Mouse (Mus musculus) neural tube, embryonic 14.5 days (tissue): Measurements from ENCODE around the gene Mrs2. TPM values are rescaled to one million over a fixed set of nuclear protein-coding genes. Genes with fewer than 3 reads are reported as not detected.

Experiments used
- ATAC-seq: fragments of 200-750 bp; cut with Nextera tagmentation; 2 replicates; pipeline ENCODE4 v1.8.0; 2017; ENCODE audit warnings: low read depth, mild to moderate bottlenecking, moderate TSS enrichment, moderate library complexity
- H3K27ac ChIP-seq: fragments of 300-500 bp; sonication (generic); 2 replicates; pipeline ENCODE4 v1.5.1; 2014; ENCODE audit warnings: low read depth, mild to moderate bottlenecking, control low read depth, low read length, moderate library complexity, mixed read lengths
- H3K27me3 ChIP-seq: fragments of 300-500 bp; sonication (generic); 2 replicates; pipeline ENCODE4 v1.6.1; 2014; ENCODE audit warnings: low read length; ENCODE audit not compliant: control insufficient read depth, insufficient read depth
- H3K36me3 ChIP-seq: fragments of 300-500 bp; sonication (generic); 2 replicates; pipeline ENCODE4 v1.6.1; 2014; ENCODE audit warnings: low read length, mixed read lengths; ENCODE audit not compliant: control insufficient read depth, insufficient read depth
- H3K4me1 ChIP-seq: fragments of 300-500 bp; sonication (generic); 2 replicates; pipeline ENCODE4 v1.6.1; 2014; ENCODE audit warnings: low read length; ENCODE audit not compliant: control insufficient read depth, insufficient read depth
- H3K4me2 ChIP-seq: fragments of 300-500 bp; sonication (generic); 2 replicates; pipeline ENCODE4 v1.6.1; 2014; ENCODE audit warnings: mild to moderate bottlenecking, low read depth, low read length, control low read depth
- H3K4me3 ChIP-seq: fragments of 300-500 bp; sonication (generic); 2 replicates; pipeline ENCODE4 v1.5.1; 2014; ENCODE audit warnings: low read depth, low read length, control low read depth, mixed read lengths
- H3K9ac ChIP-seq: fragments of 300-500 bp; sonication (generic); replicated peaks from 2 replicates; pipeline ENCODE4 v1.6.1; 2014; ENCODE audit warnings: low read depth, mild to moderate bottlenecking, control low read depth, low read length, mixed read lengths
- H3K9me3 ChIP-seq: fragments of 300-500 bp; sonication (generic); 2 replicates; pipeline ENCODE4 v1.6.1; 2016; ENCODE audit warnings: low read length; ENCODE audit not compliant: control insufficient read depth
- WGBS: fragments of 180-500 bp; shearing (Covaris S2); extraction: QIAGEN DNeasy Blood & Tissue Kit; methylation state at CpG from one replicate; pipeline ENCODE4 v1.1.7; 2014; 5-methylcytosine and 5-hydroxymethylcytosine counted together
- polyA plus RNA-seq: library from polyadenylated mRNA; unstranded; fragments of >200 nt; fragmentation: Nextera tagmentation; extraction: Ambion mirVana; gene quantifications from 2 replicates; pipeline ENCODE4 v1.2.1, GENCODE M21; 2014

Gene Mrs2
- polyA plus RNA-seq, 1 experiment from 2014 or later = 25.9 TPM

DNA sequence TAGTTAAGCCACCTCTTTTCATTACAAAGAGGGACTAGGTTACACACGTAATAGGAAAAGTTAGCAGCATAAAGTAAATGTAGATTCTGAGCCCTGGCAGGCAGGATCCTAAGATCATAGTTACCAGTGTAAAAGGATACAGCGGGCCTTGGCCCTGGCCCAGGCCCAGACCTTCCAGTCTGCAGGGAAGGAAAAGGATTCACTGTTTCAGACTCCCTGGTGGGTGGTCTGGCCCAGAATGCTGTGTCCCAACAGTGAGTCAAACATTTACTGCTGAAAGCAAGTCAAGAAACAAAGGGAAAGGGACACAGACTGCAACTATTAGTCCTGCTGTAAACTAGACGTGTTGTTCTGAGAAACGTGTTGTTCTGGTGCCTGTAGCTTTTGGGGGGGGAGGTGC is 74.6 kb downstream of the Mrs2 start:
- Histone ChIP-seq H3K9ac (no peak overlapping the region), H3K4me2 (no peak overlapping the region), H3K4me3 (no peak overlapping the region), H3K36me3 (no peaks in the 10 kb centered on the region), H3K27me3 (no peaks in the 10 kb centered on the region), H3K4me1 (no peaks in the 10 kb centered on the region), H3K9me3 (no peaks in the 10 kb centered on the region), H3K27ac (no peak overlapping the region)
- 14% methylated on average over 4 of the region's 4 CpGs for WGBS
- peak; percentile 79; the same call in 1 of the 2 replicates for ATAC-seq

DNA sequence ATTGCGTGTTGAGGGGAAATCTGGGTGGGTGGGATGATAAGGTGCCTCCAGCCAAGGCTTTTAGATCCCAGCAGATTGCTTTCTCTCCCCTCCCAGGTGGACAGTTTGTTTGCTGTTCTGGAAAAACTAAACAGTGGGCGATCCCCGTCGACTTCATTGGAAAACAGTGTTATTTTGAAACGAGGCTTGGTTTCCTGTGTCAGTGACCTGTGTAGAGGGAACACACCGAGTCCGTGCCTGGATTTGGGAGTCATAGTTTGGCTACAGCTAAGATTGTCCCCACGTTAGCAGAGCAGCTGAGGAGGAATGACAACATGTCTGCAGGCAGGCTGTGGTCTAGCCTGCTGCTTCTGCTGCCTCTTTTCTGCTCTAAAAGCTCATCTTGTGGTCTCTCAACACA is 76.9 kb downstream of the Mrs2 start:
- 81% methylated on average over 8 of the region's 8 CpGs for WGBS
- H3K27ac ChIP-seq = no peak overlapping the region
- H3K4me3 ChIP-seq = no peak overlapping the region
- H3K4me2 ChIP-seq = no peak overlapping the region
- no peaks in the 10 kb centered on the region for H3K9me3 ChIP-seq
- no peak overlapping the region for H3K9ac ChIP-seq
- ATAC-seq = no peak
- H3K27me3 ChIP-seq = no peaks in the 10 kb centered on the region
- no peaks in the 10 kb centered on the region; the same call in 1 of the 2 replicates for H3K4me1 ChIP-seq
- H3K36me3 ChIP-seq = no peaks in the 10 kb centered on the region

DNA sequence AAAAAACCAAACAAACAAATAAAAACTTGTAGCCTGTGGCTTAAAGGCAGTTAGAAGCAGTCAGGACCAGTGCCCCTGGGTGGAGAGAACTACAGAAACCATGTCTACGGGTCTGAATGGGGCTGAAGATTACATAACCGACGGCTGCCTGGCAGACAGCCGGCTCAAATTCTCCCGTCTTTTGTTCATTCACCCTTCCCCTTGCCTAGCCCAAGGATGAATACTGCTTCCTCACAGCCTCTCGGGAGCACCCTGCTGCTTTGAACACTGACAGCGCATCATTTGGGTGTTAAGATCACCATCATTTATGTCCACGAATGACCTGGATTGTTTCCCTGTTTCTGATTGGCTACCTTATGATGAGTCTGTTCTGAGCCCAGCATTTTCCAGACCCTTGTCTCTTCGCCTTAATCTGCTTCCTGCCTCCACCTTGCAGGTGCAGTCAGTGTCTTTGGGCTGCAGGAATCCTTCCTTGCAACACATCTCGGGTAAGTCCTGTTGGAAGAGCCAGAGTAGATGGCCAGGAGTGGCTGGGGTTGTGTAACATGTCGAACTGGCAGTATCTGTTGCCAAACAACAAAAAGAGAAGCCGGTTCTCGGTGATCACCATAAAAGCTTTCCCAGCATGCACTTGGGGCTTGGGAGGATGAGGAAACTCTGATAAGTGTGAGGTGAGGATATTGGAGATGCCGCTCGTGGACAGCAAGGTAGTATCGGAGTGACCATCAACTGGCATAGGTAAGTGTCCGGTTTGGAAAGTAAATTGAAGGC is 77.5 kb downstream of the Mrs2 start, which contains the start of gene Gpld1:
TSS of gene Gpld1 (plus strand) at position 641 of the 771 bp plus-strand sequence.
- no peaks in the 10 kb centered on the region for H3K36me3 ChIP-seq
- no peak within 1 kb of the TSS for H3K27ac ChIP-seq
- H3K4me3 ChIP-seq = no peak within 1 kb of the TSS
- H3K4me2 ChIP-seq = no peak within 1 kb of the TSS
- peaks cover 5% of the 10 kb centered on the region for H3K4me1 ChIP-seq
- H3K9me3 ChIP-seq = no peaks in the 10 kb centered on the region
- ATAC-seq = no peak
- H3K27me3 ChIP-seq = no peaks in the 10 kb centered on the region
- H3K9ac ChIP-seq = no peak within 1 kb of the TSS
- WGBS = 46% methylated on average over 17 of the region's 17 CpGs

DNA sequence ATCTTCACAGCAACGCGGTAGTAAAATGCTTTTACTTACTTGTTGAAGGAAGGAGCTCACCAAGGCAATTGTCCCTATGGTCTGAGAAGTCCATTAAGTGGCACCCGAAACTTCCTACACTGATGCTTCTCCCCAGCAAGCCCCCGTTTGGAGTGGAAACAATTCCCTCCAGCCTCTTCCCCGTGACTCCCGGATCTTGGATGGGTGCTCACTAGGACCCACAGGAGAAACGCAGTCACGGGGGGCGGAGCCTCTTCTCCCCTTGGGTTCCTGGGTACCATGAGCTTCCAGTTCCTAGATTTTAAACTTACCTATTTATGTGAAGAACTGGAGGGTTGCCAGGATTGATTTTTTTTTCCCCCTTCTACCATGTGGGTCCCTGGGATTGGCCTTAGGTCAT is 80.7 kb downstream of the Mrs2 start:
- Histone ChIP-seq H3K9me3 (no peaks in the 10 kb centered on the region), H3K9ac (no peak overlapping the region), H3K27ac (no peak overlapping the region), H3K4me2 (no peak overlapping the region), H3K4me1 (peaks cover 5% of the 10 kb centered on the region), H3K36me3 (no peaks in the 10 kb centered on the region), H3K4me3 (no peak overlapping the region), H3K27me3 (no peaks in the 10 kb centered on the region)
- 89% methylated on average over 9 of the region's 9 CpGs for WGBS
- ATAC-seq = no peak

DNA sequence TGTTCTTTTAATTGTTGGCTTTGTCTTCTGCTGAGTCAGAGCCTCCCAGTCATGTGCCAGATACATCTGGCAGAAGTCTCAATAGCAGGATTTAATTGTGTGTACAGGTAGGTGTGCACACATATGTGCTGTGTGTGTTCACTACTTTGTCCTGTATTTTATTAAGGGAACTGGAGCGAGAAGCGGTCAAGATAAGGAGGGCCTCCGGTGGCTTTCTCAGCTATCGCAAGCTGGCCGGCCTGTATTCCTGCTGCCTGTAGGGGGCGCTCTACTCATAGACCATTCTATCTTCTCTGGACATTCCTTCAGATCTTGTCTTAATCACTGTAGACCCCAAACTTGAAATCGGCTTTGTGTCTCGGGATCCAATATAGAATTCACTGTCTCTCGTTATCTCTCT is 81.5 kb downstream of the Mrs2 start:
- no peak overlapping the region for H3K4me2 ChIP-seq
- H3K27me3 ChIP-seq = no peaks in the 10 kb centered on the region
- no peak overlapping the region for H3K27ac ChIP-seq
- H3K9ac ChIP-seq = no peak overlapping the region
- H3K4me3 ChIP-seq = no peak overlapping the region
- no peaks in the 10 kb centered on the region for H3K36me3 ChIP-seq
- 33% methylated on average over 9 of the region's 9 CpGs for WGBS
- H3K9me3 ChIP-seq = no peaks in the 10 kb centered on the region
- H3K4me1 ChIP-seq = peaks cover 5% of the 10 kb centered on the region
- ATAC-seq = no peak

DNA sequence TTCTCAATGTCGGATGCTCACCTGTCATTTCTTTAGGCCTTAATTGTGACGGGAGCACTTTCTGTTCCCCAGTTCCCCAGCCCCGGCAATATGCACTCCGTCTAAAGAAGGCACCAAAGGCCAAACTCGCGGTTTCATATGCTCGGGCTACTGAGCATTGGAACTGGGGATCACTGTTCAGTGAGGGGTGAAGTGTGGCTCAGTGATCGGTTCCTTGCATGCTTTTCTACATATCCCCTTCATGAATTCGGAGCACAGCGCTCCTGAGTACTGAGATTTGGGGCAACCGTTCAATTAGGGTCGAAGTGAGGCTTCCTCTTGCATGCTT is 82.4 kb downstream of the Mrs2 start:
- peak; percentile 47 for ATAC-seq
- Histone ChIP-seq H3K4me1 (peaks cover 5% of the 10 kb centered on the region), H3K9me3 (no peaks in the 10 kb centered on the region), H3K4me3 (peak overlapping the region; percentile 83), H3K4me2 (peak overlapping the region; percentile 52), H3K36me3 (no peaks in the 10 kb centered on the region), H3K27ac (peak overlapping the region; percentile 77; the same call in 1 of the 2 replicates), H3K27me3 (no peaks in the 10 kb centered on the region), H3K9ac (no peak overlapping the region; the same call in 1 of the 2 replicates)
- 18% methylated on average over 12 of the region's 12 CpGs for WGBS

Other genes with a start within 250 kb of the Mrs2 start
- gene BC005537, start 218.7 kb downstream of the Mrs2 start, polyA plus RNA-seq = 34.3 and 51.9 TPM in 2 replicates
- 47.8 and 51.2 TPM in 2 replicates for gene Acot13, start 188.8 kb downstream of the Mrs2 start, polyA plus RNA-seq
- gene Tdp2, start 188.7 kb downstream of the Mrs2 start, polyA plus RNA-seq = 33.9 and 36.0 TPM in 2 replicates
- 6.1 and 7.0 TPM in 2 replicates for gene D130043K22Rik, start 175.2 kb downstream of the Mrs2 start, polyA plus RNA-seq
- gene Aldh5a1, start 82.7 kb downstream of the Mrs2 start, polyA plus RNA-seq = 15.4 and 16.3 TPM in 2 replicates
- 2.3 and 3.9 TPM in 2 replicates for gene Gpld1, start 77.2 kb downstream of the Mrs2 start, polyA plus RNA-seq
- gene Dcdc2a, start 35.6 kb upstream of the Mrs2 start, polyA plus RNA-seq = 2.0 and 2.5 TPM in 2 replicates